Mouse (Mus musculus) 3134 (cell line): ENCODE measurements around the gene Il7r.

ENCODE experiments used
- DNase-seq: peaks from one replicate; pipeline ENCODE4 v3.0.0-alpha.2; 2011; ENCODE audit warnings: low spot score; ENCODE audit not compliant: insufficient read length; ENCODE audit errors: extremely low read depth

The Il7r gene

DNA sequence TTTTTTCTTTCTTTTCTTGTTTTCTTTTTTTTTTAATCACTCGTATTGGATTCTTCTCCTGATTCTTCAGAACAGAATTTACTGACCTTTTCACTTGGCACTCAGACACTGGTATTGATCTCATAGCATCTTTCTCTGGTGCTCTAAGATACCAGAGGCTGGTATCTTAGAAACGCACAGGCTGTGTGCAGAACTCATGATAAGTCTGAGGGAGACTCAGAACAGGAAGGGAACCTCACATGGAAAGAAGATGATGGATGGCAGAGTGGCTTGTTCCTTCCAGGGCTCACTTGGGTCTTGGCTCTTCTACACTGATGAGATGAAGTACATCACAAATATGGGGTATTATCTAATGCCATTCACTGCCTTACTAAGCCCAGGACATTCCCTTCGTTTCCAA, 57.4 kb downstream of the Il7r start:
- no peak for DNase-seq

GRCm38 (mm10) chr15:9472167-9472566, 57.8 kb downstream of the Il7r start:
- DNase-seq: no peak

DNA sequence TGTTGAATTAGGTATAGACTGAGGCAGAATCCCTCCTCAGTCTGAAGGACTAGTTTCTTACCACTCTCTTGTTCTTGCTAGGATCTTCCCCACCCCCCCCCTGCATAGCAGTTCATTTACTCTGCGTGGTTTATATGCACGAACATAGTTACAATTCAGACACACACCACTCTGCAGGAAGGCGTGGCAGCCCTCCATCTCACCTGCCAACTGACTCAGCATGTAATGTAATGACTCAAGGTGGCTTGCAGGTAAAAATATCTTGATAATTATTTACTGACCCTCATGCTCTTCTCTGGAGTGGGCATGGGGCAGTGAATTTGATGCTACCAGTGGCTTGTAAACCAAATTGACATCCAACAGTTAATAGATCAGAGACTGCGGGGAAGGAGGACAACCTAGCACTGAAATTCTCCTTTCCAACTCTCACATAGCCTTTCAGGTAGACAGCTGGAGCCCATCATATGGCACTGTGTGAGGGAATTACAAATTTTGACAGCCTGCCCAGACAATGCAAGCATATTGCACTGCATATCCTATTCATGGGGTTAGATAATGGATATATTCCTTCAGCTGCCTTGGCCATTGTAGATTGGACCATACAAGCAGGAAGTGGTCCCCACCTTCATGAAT, 58.8 kb downstream of the Il7r start:
- DNase-seq: no peak

DNA sequence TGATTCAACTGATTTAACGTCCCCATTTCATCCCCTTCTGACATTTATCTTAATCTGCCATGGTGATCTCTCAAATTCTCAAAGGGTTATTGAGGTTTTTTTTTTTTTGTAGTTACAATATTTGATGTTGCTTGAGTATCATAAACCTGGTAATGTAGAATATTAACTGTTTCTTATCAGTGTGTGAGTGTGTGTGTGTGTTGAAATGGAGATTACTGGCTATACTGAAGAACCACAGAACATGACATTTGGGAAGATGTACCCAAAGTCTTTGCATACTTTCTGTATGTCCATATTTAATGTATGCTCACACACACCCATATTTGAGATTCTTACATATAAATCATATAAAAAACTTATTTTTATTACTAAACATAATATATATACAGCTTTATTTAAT, 65.9 kb downstream of the Il7r start:
- no peak for DNase-seq

DNA sequence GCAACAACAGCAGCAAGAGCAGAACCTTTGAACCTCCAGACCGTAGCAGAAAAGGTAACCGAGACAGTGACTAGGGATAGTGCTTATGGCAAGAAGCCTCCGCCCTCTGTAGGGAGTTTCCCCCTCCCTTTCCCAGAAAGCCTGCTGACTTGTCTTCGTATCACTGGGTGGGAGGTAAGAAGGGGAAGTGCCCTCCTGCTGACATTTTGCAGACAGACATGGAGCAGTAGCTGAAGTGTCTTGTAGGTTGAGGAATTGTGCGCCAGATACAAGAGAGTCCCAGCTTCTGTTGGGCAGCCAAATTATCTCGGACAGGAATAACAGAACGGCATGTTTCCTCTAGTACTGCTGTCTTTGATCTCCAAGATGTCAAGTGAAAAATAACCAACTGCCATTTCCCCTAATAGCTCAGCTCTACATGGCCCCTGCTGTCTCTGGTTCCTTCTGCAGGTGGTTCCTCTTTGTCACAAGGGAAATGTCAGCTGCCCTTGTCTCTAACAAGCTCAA, 66.4 kb downstream of the Il7r start:
- DNase-seq: no peak
